In the genomic region with DNA sequence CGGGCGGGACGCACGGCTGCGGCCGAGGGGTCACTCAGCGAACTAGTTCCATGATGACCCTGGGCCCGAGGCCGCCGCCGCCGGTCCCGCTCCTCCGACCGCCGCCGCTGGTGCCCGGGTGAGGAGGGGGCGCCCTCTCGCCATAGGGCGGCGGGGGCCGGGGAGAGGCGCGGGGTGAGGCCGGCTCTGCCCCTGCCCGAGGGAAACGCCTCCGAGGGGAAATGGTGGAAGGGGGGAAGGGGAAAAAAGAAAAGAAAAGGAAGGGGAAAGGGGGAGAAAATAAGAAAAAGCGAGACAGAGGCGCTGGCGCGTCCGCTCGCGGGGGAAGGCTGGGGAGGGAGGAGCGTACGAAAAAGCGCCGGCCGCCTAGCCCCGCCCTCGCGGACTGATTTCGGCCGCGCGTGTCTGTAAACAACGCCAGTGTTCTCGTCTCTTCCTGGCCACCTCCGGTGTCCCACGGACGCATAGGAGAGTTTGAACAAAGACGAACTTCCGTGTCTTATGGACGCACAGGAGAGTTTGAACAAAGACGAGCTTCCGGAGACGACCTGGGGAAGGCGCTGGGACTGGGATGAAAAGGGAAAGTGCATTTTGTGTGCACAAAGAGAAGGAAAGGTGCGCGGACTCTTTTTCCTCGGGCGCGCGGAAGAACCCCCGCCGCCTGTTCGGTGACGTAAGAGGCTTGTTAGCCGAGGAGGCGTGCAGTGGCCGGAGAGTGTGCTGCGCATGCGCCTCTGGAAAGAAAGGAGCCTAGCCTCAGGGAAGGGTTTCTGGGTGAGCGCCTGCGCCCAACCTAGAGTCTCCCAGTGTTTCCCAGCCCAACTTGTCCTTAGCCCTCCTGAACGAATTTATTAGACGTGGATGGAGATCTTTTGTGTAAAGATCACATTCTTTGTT, we compare ENCODE assay signal across 8 mouse cellular contexts. TPM values are rescaled to one million over a fixed set of nuclear protein-coding genes. Genes with fewer than 3 reads are reported as not detected.
A peak's percentile ranks its signal among the peaks of the same experiment; 100 is the strongest.
DNase-seq lines count a peak whose midpoint lies in the region; ATAC-seq lines count a peak whose summit lies in the region.

A gene (minus strand): TSS at position 387 of the 897 bp plus-strand sequence.
A gene (plus strand): TSS at position 410 of the 897 bp plus-strand sequence.

- DNase-seq in adipocyte (ENCODE audit: low spot score): peak; percentile 97
- DNase-seq in embryo, embryonic 10 days (ENCODE audit: low spot score): peak; percentile 98
- peak; percentile 95 for DNase-seq in gastrocnemius, postnatal 10 days
- DNase-seq in left cerebral cortex, postnatal 10 days (ENCODE audit: extremely low spot score in 1 of 2, low spot score in 2 of 2): peak; percentile 92 to 97
- peak; percentile 95 for DNase-seq in right cerebral cortex, postnatal 25 days
- peak; percentile 93 to 94 for DNase-seq in urinary bladder, postnatal 4 days (ENCODE audit: low spot score in 2 of 2)

- peak; percentile 89 for ATAC-seq in inflammation-experienced regulatory T-cells, adult 6 months
- peak; percentile 94 for ATAC-seq in megakaryocyte-erythroid progenitor cell, adult 5-6 weeks (replicated peaks; ENCODE audit: low FRiP score, low TSS enrichment, poor library complexity, severe bottlenecking)

- intact Hi-C loops in left cerebral cortex, postnatal 10 days (cut with DNase I): loop anchor here (1.0 kb wide), 1 partner anchor 60 kb away; no protein-coding TSS in a partner anchor

RNA-seq across cellular contexts. Expression of the first gene that starts in this region (rescaled TPM):
- 100 to 1,000 TPM; 117 to 125 TPM for total RNA-seq in gastrocnemius, postnatal 10 days (2021)
- polyA plus RNA-seq in inflammation-experienced regulatory T-cells, adult 6 months (2017; shearing (Covaris generic)): 10 to 100 TPM; 82.9 to 99.1 (median 84.9) TPM
- total RNA-seq in left cerebral cortex, postnatal 10 days (2021): 100 to 1,000 TPM; 312 to 335 TPM
- total RNA-seq in megakaryocyte-erythroid progenitor cell, adult 5-6 weeks (2014; fragmentation: Nextera tagmentation): 104 and 113 TPM in 2 replicates
- 115 and 124 TPM in 2 replicates for total RNA-seq in megakaryocyte-erythroid progenitor cell, adult 5-6 weeks (2017)

RNA-seq across cellular contexts. Expression of the second gene that starts in this region (rescaled TPM):
- under 1 TPM in 1 of 2 experiments, not detected in 1; 0.50 TPM for total RNA-seq in gastrocnemius, postnatal 10 days (2021)
- polyA plus RNA-seq in inflammation-experienced regulatory T-cells, adult 6 months (2017; shearing (Covaris generic)): 1 to 10 TPM in 2 of 3 experiments, not detected in 1; 1.6 to 2.3 TPM
- total RNA-seq in left cerebral cortex, postnatal 10 days (2021): under 1 TPM in 1 of 2 experiments, not detected in 1; 0.95 TPM
- 1.8 TPM in 1 of 2 replicates, not detected in the other for total RNA-seq in megakaryocyte-erythroid progenitor cell, adult 5-6 weeks (2014; fragmentation: Nextera tagmentation)
- not detected in 2 replicates for total RNA-seq in megakaryocyte-erythroid progenitor cell, adult 5-6 weeks (2017)

Comparison
In these comparisons a context has a peak if more than half of its experiments do, and no peak if none do; other contexts are left out.
1. Peak in every context shown above with its lines: DNase-seq and ATAC-seq.